Mouse (Mus musculus) heart, embryonic 14.5 days (tissue): Measurements from ENCODE around the gene Ndufa6. TPM values are rescaled to one million over a fixed set of nuclear protein-coding genes. Genes with fewer than 3 reads are reported as not detected.
"Not testable (repeated sequence)": the region's sequence is repeated elsewhere in the genome, so short reads cannot be mapped to it uniquely, and the experiment has no call there.

Experiments used
- ATAC-seq: fragments of 200-750 bp; cut with Nextera tagmentation; 2 replicates; pipeline ENCODE4 v1.8.0; 2017; ENCODE audit warnings: low read depth, moderate TSS enrichment; ENCODE audit not compliant: insufficient number of reproducible peaks, insufficient read depth, low FRiP score
- H3K27ac ChIP-seq, 2 experiments: fragments of 200-500 bp in 1 of 2; fragments of 300-500 bp in 1 of 2; sonication (generic) in 1 of 2; replicated peaks in 1 of 2; 2 replicates each; pipeline ENCODE4 v1.5.1; 2012 to 2014; ENCODE audit warnings: low read depth in 2 of 2, low read length in 2 of 2, control low read depth in 1 of 2, mild to moderate bottlenecking in 1 of 2, mixed read lengths in 1 of 2; ENCODE audit not compliant: control insufficient read depth in 1 of 2, insufficient read depth in 1 of 2
- H3K27me3 ChIP-seq: fragments of 300-500 bp; sonication (generic); 2 replicates; pipeline ENCODE4 v1.6.1; 2014; ENCODE audit warnings: mild to moderate bottlenecking, low read length, control low read depth; ENCODE audit not compliant: control insufficient read depth, insufficient read depth
- H3K36me3 ChIP-seq: fragments of 300-500 bp; sonication (generic); 2 replicates; pipeline ENCODE4 v1.6.1; 2014; ENCODE audit warnings: mild to moderate bottlenecking, control low read depth, low read length, mixed read lengths; ENCODE audit not compliant: control insufficient read depth, insufficient read depth
- H3K4me1 ChIP-seq, 2 experiments: fragments of 200-500 bp in 1 of 2; fragments of 300-500 bp in 1 of 2; sonication (generic) in 1 of 2; 2 replicates each; pipeline ENCODE4 v1.6.1; 2012 to 2014; ENCODE audit warnings: low read length in 2 of 2, control low read depth in 1 of 2, mixed read lengths in 1 of 2; ENCODE audit not compliant: control insufficient read depth in 2 of 2, insufficient read depth in 2 of 2
- H3K4me2 ChIP-seq: fragments of 300-500 bp; sonication (generic); 2 replicates; pipeline ENCODE4 v1.6.1; 2014; ENCODE audit warnings: mild to moderate bottlenecking, low read length
- H3K4me3 ChIP-seq, 2 experiments: fragments of 200-500 bp in 1 of 2; fragments of 300-500 bp in 1 of 2; sonication (generic) in 1 of 2; 2 replicates each; pipeline ENCODE4 v1.5.1; 2012 to 2014; ENCODE audit warnings: low read length in 2 of 2, mild to moderate bottlenecking in 2 of 2, control low read depth in 1 of 2, low read depth in 1 of 2, moderate library complexity in 1 of 2; ENCODE audit not compliant: control insufficient read depth in 1 of 2, insufficient read depth in 1 of 2
- H3K9ac ChIP-seq: fragments of 300-500 bp; sonication (generic); 2 replicates; pipeline ENCODE4 v1.6.1; 2014; ENCODE audit warnings: mild to moderate bottlenecking, low read length
- H3K9me3 ChIP-seq: fragments of 300-500 bp; sonication (generic); 2 replicates; pipeline ENCODE4 v1.6.1; 2016; ENCODE audit warnings: low read length, control low read depth; ENCODE audit not compliant: control insufficient read depth
- WGBS: fragments of 180-500 bp; shearing (Covaris S2); extraction: QIAGEN DNeasy Blood & Tissue Kit; methylation state at CpG from one replicate; pipeline ENCODE4 v1.1.7; 2014; 5-methylcytosine and 5-hydroxymethylcytosine counted together
- polyA plus RNA-seq: library from polyadenylated mRNA; unstranded; fragments of >200 nt; fragmentation: Nextera tagmentation; extraction: Ambion mirVana; gene quantifications from 2 replicates; pipeline ENCODE4 v1.2.1, GENCODE M21; 2014

Gene Ndufa6
- polyA plus RNA-seq = 667 and 735 TPM in 2 replicates

DNA sequence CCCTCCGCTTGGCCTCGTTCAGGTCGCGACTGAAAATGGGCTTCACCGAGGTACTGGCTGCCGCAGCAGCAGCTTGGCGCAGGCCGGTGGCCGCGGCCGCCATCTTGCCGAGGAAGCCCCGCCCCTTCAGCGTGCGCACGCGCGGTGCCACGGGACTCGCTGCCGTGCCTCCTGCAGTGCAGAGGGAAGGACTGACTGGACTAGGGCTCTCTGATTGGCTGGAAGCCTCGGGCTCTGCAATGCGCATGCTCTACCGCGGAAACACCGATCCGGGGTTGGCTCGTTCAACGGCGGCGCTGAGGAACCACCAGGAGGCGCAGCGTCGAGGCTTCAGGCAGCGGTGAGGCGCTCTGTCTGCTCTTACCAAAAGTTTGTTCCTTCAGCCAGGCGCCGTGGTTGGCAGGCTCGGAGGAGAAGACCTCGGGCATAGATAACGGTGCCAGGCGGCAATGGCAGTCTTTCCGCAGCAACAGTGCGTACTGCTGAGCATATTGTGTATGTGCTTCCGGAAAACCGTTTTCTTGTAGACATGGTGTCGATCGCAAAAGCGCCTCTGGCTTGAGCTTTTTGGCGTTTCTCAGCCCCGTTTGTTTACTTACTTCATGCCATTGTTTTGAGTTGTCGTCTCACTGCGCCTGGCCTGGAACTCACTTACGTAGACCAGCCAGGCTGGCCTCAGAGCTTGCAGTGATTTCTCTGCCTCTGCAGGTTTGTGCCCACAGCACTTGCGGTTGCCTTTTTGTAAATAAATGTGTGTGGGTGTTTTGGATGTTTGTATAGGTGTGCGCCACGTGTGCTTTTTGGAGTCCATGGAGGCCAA is at the start of gene Ndufa6:
Ndufa6 (minus strand) TSS at position 197 of the 820 bp plus-strand sequence.
- peak within 1 kb of the TSS; percentile 79 for H3K4me2 ChIP-seq

GRCm38 (mm10) chr15:82403606-82404005 is 49.5 kb upstream of the Ndufa6 start:
- Histone ChIP-seq H3K27me3 (no peaks in the 10 kb centered on the region), H3K9ac (no peak overlapping the region), H3K4me1 (no peaks in the 10 kb centered on the region), H3K4me2 (no peak overlapping the region), H3K9me3 (no peaks in the 10 kb centered on the region), H3K4me3 (no peak overlapping the region), H3K36me3 (no peaks in the 10 kb centered on the region), H3K27ac (no peak overlapping the region)
- ATAC-seq = no peak
- whole genome bisulfite sequencing = 87% methylated on average over 9 of the region's 9 CpGs

More for the DNA sequence above, at the start of gene Ndufa6:
- Histone ChIP-seq H3K36me3 (peaks cover 23% of the 10 kb centered on the region), H3K9me3 (no peaks in the 10 kb centered on the region), H3K27me3 (no peaks in the 10 kb centered on the region), H3K4me3 (peak within 1 kb of the TSS; percentile 77 to 79), H3K27ac (peak within 1 kb of the TSS; percentile 88 to 91), H3K4me1 (peaks cover 11 to 35% of the 10 kb centered on the region in 2 experiments), H3K9ac (peak within 1 kb of the TSS; percentile 95)
- 2% methylated on average over 57 of the region's 57 CpGs for WGBS
- peak; percentile 98 for ATAC-seq

DNA sequence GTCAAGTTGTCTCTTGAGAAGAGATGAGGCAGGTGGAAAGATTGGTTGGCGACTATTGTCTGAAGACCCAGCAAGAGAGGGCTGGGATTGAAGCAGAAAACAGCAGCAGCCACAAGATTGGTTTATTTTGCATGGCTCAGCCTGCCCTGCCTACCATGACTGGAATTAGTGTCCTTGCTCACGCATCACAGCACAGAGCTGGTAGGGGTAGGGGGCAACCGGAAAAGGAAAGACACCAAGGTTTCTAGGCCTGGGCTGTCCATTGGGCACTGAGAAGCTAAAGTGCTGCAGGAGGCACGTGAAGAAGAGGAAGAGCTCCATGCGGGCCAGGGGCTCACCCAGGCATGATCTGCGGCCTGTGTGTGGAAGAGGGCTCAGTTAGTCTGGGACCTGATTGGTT is 48.6 kb upstream of the Ndufa6 start:
- Histone ChIP-seq H3K27me3 (no peaks in the 10 kb centered on the region), H3K4me2 (no peak overlapping the region), H3K9me3 (no peaks in the 10 kb centered on the region), H3K4me1 (no peaks in the 10 kb centered on the region), H3K4me3 (no peak overlapping the region), H3K36me3 (no peaks in the 10 kb centered on the region), H3K27ac (no peak overlapping the region), H3K9ac (no peak overlapping the region)
- ATAC-seq = no peak
- 74% methylated on average over 6 of the region's 6 CpGs for WGBS

DNA sequence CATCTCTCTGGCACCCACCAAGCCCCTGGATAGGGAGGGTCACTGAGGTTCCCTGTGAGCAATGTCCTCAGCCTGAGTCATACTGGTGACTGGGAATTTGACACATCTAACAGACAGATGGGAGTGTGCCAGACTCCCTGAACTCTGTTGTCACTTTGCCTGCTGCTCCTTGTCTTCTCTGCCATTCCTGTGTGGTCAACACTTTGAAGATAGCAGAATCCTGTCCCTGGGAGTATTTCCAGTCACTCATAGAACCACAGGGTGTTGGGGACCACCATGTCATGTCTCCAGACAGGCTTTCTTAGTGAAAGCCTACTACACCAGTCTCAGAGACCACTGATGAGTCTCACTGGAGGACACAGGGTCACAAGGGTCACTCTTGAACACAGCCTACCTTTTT is 48.0 kb upstream of the Ndufa6 start:
- H3K4me3 ChIP-seq = no peak overlapping the region
- H3K36me3 ChIP-seq = no peaks in the 10 kb centered on the region
- H3K4me1 ChIP-seq = no peaks in the 10 kb centered on the region
- no peak overlapping the region for H3K4me2 ChIP-seq
- H3K27ac ChIP-seq = no peak overlapping the region
- no peaks in the 10 kb centered on the region for H3K27me3 ChIP-seq
- H3K9ac ChIP-seq = no peak overlapping the region
- no peak for ATAC-seq
- no peaks in the 10 kb centered on the region for H3K9me3 ChIP-seq

DNA sequence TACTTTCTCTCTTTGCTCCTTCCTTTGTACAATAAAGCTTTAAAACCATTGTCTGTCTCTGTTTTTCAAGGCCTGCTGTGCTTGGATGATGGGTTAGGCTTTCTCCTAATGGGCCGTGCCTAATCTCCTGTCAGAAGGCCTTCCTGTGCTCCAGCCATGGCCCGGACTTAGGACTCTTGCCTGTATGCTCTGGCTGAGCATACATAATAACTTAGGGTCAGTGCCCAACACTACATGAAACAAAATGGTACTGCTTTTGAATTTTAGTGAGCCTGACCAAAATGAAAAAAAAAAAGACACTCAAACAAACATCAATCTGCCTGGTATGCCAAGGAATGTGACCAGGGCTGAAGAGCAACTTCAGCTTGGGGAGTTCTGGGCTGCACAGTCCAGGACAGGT is 47.4 kb upstream of the Ndufa6 start:
- no peak overlapping the region for H3K4me2 ChIP-seq
- H3K9ac ChIP-seq = no peak overlapping the region
- no peaks in the 10 kb centered on the region for H3K27me3 ChIP-seq
- no peak overlapping the region for H3K4me3 ChIP-seq
- H3K36me3 ChIP-seq = no peaks in the 10 kb centered on the region
- ATAC-seq = no peak
- no peak overlapping the region for H3K27ac ChIP-seq
- H3K4me1 ChIP-seq = no peaks in the 10 kb centered on the region
- no peaks in the 10 kb centered on the region for H3K9me3 ChIP-seq
- 70% methylated on average over 2 of the region's 2 CpGs for WGBS

- not testable (repeated sequence) for H3K4me2 ChIP-seq, H3K4me1 ChIP-seq, H3K9me3 ChIP-seq, H3K4me3 ChIP-seq, ATAC-seq, H3K27me3 ChIP-seq, H3K9ac ChIP-seq, H3K36me3 ChIP-seq, H3K27ac ChIP-seq
- 74% methylated on average over 3 of the region's 3 CpGs for WGBS
Observed at GRCm38 (mm10) chr15:82395955-82396354, 41.8 kb upstream of the Ndufa6 start.

DNA sequence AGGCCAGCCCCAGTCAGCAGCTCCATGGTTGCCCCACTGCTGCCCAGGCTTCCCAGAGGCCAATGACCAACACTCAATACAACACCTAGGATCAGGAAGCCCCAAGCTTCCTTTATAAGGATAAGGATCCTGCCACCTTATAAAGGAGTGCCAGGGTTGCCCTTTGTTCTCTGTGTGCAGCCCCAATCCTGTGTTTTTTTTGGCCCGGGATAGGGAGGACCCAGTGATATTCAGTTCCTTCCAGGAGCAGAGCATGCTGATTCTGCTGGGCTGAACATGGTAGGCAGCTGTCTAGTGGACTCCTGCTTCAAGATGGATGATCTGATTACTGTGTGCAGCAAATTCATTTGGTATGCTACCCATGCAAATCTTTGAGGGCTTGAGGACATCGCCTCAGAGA is 39.8 kb upstream of the Ndufa6 start, which contains the start of gene Cyp2d11:
Cyp2d11 (minus strand) TSS at position 101 of the 400 bp plus-strand sequence.
- WGBS = 71% methylated on average over 2 of the region's 2 CpGs
- not testable (repeated sequence) for H3K9me3 ChIP-seq, H3K4me3 ChIP-seq, H3K36me3 ChIP-seq, ATAC-seq, H3K27me3 ChIP-seq, H3K4me2 ChIP-seq, H3K4me1 ChIP-seq, H3K27ac ChIP-seq, H3K9ac ChIP-seq

- not testable (repeated sequence) for H3K4me3 ChIP-seq, ATAC-seq
- 86% methylated on average over 10 of the region's 10 CpGs for WGBS
Observed at GRCm38 (mm10) chr15:82389916-82390315, 35.8 kb upstream of the Ndufa6 start.

More at GRCm38 (mm10) chr15:82389916-82390315, 35.8 kb upstream of the Ndufa6 start:
- H3K9me3 ChIP-seq, H3K27ac ChIP-seq, H3K9ac ChIP-seq, H3K36me3 ChIP-seq, H3K27me3 ChIP-seq, H3K4me1 ChIP-seq, H3K4me2 ChIP-seq: not testable (repeated sequence)
